Mouse (Mus musculus) lung, postnatal 36 days (tissue): Measurements from ENCODE around the gene Eno2.
A peak's percentile ranks its signal among the peaks of the same experiment; 100 is the strongest.
"Not testable (repeated sequence)": the region's sequence is repeated elsewhere in the genome, so short reads cannot be mapped to it uniquely, and the experiment has no call there.

Experiments
- DNase-seq: peaks from one replicate; pipeline ENCODE4 v3.0.0; 2022; ENCODE audit warnings: mixed read lengths

Gene Eno2

GRCm38 (mm10) chr6:124805341-124806321 lies 36.2 kb upstream of the Eno2 start:
- DNase-seq = peak; percentile 98

GRCm38 (mm10) chr6:124804341-124804740 lies 34.9 kb upstream of the Eno2 start:
- no peak for DNase-seq

- DNase-seq = not testable (repeated sequence)
Observed at GRCm38 (mm10) chr6:124803691-124804090, 34.2 kb upstream of the Eno2 start.

- DNase-seq = no peak
Observed at GRCm38 (mm10) chr6:124803061-124803460, 33.6 kb upstream of the Eno2 start.

- DNase-seq = not testable (repeated sequence)
Observed at GRCm38 (mm10) chr6:124802400-124802799, 32.9 kb upstream of the Eno2 start.

GRCm38 (mm10) chr6:124796200-124796599 lies 26.7 kb upstream of the Eno2 start:
- DNase-seq = no peak

GRCm38 (mm10) chr6:124795781-124796180 lies 26.3 kb upstream of the Eno2 start:
- DNase-seq = no peak

- DNase-seq = no peak
Observed at GRCm38 (mm10) chr6:124791911-124792310, 22.4 kb upstream of the Eno2 start.

GRCm38 (mm10) chr6:124790121-124790520 lies 20.6 kb upstream of the Eno2 start:
- DNase-seq = no peak

GRCm38 (mm10) chr6:124789519-124789918 lies 20.0 kb upstream of the Eno2 start:
- DNase-seq = no peak

GRCm38 (mm10) chr6:124787722-124788121 lies 18.2 kb upstream of the Eno2 start:
- DNase-seq = no peak

- DNase-seq = no peak
Observed at GRCm38 (mm10) chr6:124786756-124787420, 17.4 kb upstream of the Eno2 start.

GRCm38 (mm10) chr6:124782436-124782835 lies 13.0 kb upstream of the Eno2 start:
- peak; percentile 65 for DNase-seq

GRCm38 (mm10) chr6:124780917-124781316 lies 11.4 kb upstream of the Eno2 start:
- DNase-seq = no peak

GRCm38 (mm10) chr6:124779984-124780416 lies 10.5 kb upstream of the Eno2 start:
- peak; percentile 50 for DNase-seq

- DNase-seq = peak; percentile 82
Observed at GRCm38 (mm10) chr6:124779222-124779983, 9.9 kb upstream of the Eno2 start, which contains the start of gene Lrrc23. Gene Lrrc23 (minus strand): TSS chr6:124779727.

- no peak for DNase-seq
Observed at GRCm38 (mm10) chr6:124770511-124770910, 1.0 kb upstream of the Eno2 start.

GRCm38 (mm10) chr6:124770013-124770412 lies 540 bp upstream of the Eno2 start:
- DNase-seq = no peak

GRCm38 (mm10) chr6:124768704-124769044 lies 799 bp downstream of the Eno2 start:
- DNase-seq = no peak

- no peak for DNase-seq
Observed at GRCm38 (mm10) chr6:124767920-124768703, 1.4 kb downstream of the Eno2 start.

- DNase-seq = no peak
Observed at GRCm38 (mm10) chr6:124767536-124767919, 1.9 kb downstream of the Eno2 start.

- no peak for DNase-seq
Observed at GRCm38 (mm10) chr6:124765951-124766350, 3.5 kb downstream of the Eno2 start.
